Mouse (Mus musculus) urinary bladder, postnatal 25 days (tissue): ENCODE results near the gene Eml4.

Experiments
- DNase-seq: peaks from one replicate; pipeline ENCODE4 v3.0.0; 2022; ENCODE audit warnings: low spot score

The Eml4 gene

DNA sequence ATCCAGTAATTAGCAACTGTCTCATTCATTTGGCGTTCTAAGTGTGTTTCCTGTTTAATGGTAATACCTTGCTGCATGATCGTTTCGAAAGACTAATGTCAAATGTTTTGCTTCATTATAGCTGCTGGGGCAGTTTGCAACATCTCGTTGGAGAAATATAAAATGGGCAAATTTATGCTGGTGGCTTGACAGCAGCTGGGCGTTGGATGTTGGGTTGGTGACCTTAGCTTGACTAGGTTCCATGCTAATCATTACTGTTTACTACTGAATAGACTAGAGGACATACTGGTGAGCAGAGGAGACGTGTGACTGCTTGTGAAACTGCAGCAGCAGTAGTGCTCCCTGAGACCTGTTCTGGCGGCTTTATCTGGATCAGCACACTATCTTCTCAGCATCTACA, 6.5 kb upstream of the Eml4 start:
- DNase-seq: no peak

DNA sequence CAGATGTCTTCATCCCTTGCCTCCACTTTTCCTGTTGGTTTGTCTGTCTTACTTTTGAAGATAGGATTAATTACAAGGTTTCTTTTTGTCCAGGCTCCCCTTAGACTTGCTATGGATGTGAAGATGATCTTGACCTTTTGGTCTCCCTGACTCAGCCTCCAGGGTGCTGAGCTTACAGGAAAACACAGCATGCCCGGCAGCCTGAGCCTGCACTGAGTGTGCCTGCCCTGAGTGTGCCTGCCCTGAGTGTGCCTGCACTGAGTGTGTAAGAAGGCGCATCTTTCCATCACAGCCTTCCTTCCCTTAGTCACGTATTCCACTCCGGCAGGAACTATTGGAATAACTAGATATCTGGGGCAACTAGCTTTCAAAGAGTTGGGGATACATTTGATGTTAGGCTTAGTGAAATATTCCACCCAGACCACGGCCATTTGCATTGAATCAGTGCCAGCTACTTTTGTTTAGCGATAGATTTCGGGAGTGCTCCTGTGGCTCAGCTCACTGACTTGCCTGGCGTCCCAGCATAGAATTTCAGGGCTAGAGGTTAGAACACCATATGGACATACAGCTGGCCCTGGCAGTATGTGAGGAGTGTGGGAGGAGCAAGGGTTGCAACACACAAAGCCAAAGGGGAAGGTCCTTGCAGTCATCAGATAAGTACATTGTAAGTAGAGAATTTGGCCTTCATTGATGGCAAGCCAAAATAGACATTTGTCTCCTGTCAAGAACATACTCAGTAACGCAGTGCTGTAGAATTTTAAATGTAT, 2.5 kb upstream of the Eml4 start:
- no peak for DNase-seq

DNA sequence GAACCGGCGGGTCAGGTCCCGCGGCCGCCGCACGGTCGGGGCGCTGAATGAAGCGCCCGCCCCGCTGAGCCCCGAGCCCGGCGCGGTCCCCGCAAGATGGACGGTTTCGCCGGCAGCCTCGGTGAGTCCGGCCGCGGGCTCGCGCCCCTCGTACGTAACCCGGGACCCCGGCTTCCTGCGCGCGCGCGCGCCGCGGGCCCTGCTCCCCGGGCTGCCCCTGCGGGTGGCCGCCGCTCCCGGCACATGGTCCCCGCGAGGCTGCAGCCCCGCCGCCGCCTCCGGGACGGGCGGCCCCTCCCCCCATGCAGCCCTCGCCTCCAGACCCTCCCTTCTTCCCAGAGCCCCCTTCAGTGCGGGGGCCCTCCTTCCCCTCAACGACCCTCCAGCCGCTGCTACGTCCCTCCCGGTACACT, 394 bp downstream of the Eml4 start:
- DNase-seq: no peak

DNA sequence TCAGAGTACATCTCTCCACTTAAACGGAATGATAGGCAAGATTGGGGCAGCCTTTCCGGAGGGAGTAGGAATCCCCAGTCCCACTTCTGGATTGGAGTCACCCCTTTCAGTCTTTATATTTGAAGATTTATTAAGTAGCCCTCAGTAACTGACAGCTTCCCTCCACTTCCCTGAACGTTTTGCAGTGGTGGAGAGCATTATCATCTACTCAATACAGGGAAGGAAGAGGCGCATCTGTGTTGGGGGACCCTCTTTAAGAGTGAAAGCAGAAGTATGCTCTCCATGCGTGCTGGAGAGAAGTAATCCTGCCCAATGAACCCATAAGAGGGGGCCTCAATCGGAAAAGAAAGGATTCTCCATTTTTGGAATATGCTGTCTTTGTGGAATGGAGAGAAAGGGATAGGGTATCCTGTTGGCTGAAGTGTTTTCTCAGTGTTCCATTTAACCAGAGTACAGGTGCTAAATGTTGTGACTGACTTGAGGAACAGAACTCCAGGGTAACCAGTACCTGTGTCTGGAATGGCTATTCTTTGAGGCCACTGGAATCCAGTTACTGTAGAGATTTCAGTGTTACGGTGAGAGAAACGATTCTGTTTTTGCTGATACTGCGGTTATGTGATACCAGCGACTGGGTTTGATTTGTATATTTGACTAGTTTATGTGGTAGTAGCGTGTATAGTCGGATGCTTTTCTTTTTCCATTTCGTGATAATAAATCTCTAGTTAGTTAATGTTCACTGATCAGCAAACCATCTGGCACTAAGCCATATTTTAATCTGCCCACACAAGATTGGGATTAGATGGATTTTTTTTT, 1.1 kb downstream of the Eml4 start:
- DNase-seq: no peak

DNA sequence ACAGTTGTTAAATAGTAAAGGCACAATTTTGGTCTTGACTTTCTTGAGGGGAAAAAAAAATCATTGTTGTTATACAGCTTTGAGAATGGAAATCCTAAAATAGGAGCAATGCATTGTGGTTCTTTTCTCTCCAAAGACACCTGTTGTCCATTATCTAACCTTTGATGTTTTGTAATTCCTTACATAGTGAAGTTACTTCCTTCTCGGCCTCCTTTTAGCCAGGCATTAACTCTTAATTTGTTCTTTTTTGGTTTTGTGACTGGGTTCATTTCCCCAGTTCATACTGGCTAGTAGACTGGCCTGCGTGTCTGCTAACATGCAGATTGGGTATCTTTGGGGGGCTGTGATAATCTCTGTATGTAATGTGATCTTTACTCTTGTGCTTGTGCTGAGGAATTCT, 1.7 kb downstream of the Eml4 start:
- DNase-seq: no peak

DNA sequence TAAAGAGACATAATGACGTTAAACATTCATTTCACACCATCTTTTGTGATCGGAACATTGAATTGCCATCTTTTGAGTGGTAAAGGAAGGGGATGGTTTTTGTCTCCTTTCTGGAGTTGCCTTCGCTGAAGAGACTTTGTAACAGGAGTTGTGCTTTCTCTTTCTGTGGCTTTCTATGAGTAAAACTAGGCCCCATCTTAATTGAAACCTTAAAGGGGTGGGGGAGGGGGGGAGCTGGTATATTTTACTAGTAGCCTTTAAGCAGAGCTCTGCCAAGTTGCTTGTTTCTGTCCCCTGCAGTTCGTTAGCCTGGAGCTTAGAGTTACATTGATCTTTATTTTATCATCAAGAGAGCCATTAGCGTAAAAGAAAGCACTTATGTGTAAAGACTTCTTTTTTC, 2.3 kb downstream of the Eml4 start:
- no peak for DNase-seq

DNA sequence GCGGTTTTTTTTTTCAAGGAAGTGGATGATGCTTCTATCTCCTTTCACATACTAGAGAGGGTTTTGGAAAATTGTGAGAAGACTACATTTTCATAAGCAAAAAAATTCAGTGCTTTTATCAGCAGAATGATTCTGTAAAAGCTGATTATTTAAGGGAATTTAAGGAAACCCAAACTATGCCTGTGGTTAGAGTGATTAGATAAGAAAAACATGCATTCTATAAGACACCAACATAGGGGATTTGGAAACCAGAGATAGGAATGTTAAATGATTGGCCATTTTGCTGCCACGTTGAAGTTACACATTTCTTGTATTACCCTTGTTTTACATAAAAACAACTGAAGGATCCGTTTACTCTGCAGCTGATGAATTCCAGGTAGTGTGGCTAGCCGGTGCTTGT, 2.7 kb downstream of the Eml4 start:
- DNase-seq: no peak

DNA sequence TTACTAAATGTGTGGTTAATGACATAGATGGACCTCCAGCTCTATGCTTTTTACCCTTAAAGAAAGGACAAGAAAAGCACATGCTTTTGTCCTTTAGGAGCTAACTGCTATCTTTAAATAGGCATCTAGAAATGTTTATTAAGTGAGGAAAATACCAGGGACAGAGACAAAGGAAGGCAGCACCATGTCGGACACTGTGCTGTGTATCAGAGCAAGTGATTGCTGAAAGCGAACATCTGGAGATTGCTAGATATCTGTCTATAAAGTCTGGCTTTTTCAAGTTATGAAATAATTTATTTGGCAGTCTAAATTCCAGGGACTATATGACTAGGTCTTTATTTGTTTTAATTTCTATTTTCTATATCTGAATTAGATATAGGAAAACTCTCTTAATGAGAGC, 4.8 kb downstream of the Eml4 start:
- no peak for DNase-seq

DNA sequence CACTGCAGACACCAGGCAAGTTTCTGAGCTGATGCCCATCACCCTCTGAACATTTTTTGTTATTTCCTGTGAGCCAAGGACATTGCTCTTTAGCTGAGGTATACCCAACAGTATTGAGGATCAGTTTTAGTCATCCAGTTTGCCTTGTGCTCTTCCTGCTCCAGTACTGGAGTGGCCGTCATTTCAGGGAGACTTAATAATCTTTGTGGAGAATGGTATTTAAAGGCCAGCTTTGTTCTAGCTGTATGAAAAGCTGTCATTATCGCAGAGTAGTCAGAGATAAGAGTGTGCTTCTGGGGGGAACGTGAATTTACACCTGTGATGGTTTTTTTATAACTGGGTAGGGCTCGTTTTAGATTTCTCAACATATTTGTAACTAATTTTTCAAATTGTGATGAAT, 9.2 kb downstream of the Eml4 start:
- no peak for DNase-seq

DNA sequence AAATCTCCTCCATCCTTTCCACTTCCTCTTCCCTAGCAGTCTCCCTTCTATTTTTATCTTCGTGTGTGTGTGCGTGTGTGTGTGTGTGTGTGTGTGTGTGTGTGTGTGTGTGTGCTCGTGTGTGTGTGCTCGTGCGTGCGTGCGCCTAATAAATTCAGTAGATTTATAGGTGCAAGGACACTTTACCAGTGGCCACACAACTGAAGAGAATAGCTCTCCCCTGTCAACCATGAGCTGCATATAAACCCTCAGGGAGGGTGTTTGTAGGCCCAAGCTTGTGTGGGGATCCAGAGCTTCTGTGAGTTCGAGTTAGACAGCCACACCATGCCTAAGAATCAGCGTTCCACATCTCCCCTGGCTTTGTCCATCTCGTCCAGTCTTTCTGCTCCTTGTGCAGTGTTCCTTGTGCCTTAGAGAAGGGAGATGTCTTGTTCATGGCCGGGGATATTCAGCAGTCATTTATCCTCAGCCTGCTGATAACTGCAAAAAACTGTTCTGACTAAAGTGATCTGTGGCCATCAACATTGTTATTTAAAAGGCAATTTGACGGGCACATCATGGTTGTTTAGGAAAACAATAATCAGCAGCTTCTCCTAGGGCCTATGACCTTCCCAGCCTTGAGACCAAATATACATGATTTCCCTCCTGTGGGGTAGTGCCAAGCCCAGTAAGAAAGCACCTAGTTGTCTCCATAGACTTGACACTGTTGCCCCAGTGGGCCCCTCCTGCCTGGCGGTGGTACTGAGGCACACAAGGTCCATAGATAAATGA, 10.2 kb downstream of the Eml4 start:
- DNase-seq: no peak

DNA sequence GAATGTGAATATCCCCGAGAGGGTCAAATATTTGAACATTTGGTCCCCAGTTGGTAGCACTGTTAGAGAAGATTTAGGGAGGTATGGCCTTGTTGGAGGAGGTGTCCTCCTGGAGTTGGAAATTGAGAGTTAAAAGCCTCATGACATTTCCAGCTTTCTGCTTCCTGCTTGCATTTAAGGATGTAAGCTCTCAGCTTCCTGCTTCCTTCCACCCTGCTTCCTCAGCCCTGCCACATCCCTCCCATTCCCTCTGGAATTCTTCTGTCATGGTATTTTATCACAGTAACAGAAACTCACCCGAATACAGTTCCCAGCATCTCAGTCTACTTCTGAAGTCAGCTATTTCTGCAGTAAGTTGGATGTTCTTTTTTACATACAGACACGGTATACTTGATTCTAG, 12.3 kb downstream of the Eml4 start:
- no peak for DNase-seq

DNA sequence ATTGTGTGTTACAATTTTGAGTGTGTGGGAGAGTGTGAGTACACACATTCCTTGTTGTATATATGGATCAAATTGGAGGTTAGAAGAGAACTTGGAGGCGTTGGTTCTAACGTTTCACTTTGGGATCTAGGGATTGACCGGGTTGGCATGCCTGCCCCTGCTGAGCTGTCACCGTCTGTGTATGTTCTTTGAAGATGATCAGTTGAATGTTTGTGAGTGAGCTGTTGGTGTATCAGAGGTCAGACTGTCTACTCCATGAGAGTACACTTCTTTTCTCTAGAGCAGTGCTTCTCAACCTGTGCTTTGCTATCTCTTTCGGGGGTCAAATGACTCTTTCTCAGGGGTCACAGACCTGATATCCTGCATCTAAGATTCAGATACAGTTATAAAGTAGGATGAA, 13.6 kb downstream of the Eml4 start:
- DNase-seq: no peak

DNA sequence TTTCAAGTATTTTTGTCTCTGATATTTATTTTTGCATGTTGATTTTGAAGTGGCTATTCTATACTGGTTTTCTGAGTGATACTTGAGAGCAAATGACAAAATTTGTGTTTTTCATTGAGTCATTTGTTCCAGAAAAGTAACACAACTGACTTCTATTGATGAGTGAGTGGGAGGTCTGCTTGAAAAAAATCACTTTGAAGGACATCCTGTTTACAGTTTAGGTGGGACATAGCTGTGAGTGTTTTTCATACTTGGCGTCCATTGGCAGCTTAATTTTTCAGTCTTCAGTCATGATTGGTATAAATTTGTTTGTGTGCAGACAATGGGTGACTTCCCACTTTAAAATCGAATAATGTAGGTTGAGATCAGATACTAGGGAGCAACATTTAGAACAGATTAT, 14.4 kb downstream of the Eml4 start:
- DNase-seq: no peak

DNA sequence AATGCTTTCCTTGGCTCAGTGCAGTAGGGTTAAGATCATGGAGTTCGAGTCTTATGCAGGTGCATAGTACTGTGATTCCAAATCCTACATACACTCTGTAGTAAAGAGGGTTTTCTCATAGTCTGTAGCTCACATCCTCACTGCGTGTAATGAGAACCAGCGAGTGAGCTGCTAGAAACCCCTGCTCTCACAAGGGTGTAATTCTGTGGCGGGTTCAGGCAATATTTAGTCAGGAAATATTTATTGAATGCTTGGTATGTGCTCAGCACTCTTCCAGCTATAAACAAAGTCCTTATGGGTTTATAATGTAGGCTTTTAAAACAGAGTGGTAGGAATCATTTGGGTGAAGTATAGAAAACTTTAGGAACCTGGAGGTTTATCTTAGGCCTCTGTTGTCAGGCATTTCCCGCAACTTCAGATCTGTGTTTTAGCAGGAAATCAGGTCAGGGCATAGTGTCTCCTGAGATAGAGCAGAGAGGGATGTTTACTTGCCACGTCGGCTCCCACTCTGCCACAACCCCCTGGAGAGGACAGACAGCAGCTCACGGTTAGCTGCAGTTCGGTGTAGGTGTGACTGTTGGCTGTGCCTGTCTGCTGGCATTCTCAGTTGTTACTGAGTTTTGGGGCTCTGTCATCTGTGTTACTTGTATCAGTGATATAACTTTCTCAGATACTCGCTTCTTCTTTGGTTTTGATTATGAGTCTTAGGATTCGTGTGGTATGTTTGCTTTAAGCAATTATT, 15.1 kb downstream of the Eml4 start:
- DNase-seq: no peak

DNA sequence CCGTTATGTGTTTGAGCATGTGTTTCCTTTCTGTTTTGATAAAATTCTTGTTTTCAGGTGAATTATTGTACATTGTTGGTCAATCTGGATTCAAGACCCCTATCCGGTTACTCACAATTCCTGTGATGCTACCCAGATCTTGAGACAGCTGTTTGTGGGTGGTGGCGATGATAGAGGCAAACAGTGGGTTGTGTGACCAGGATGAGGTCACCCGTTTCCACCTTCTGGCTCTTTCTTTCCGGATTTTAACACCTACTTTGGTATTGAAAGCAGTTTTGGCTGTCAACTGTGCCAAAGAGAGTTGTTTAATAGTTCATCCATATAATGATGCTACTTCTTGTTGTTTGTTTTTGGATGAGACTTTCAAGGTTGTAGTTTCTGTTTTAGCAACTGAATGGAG, 16.7 kb downstream of the Eml4 start:
- DNase-seq: no peak

DNA sequence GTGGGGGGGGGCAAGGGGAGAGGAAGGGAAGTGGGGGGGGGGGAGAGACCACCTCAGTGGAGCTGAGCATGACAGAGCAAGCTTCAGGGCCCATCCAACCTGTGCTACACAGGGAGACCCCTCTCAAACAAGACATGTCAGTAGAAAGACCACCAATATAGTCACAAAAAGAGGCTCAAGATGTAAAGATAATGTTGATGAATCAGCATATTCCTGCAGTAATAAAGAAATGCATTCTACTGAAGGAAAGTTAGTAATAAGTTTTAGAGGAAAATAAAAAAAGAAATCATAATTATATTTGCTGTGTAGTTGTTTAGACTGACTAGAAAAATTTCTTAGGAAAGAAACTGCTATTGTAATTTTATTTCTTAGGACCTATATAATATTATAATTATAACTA, 23.4 kb downstream of the Eml4 start:
- DNase-seq: no peak

DNA sequence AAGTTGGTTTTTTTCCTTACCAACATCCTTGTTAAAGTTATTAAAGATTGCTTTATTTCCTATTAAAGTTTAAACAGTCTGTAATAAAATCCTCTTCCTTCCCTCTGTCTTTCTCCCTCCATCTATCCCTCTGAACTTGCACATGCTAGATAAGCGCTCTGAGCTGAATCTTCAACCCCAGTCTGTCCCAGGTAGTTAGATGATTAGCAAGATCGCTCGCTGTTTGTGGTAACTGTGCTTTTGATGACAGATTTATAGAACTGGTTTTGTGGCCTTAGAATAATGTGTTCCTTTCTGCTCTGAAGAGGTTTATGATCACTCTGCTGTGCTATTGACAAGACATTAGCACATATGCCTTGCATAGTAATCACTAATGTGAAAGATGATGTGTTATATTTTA, 25.1 kb downstream of the Eml4 start:
- no peak for DNase-seq

DNA sequence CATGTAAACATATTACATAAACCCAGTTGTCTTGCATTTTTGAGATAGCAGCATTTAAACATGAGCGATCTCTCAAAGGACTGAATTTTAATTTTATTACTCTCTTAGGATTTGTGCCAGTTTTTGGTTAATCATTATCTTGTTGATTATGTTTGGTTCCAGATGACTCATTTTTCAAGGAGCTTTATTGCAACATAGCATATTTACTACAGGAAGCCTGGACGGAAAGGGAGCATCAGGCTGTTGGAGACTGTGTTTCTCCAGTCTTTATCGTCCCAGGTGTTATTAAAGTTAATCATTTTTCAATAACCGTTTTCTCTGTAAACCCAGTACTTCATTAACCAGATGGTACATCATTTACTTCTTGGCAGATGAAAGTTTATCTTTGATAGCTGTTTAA, 26.1 kb downstream of the Eml4 start:
- no peak for DNase-seq

DNA sequence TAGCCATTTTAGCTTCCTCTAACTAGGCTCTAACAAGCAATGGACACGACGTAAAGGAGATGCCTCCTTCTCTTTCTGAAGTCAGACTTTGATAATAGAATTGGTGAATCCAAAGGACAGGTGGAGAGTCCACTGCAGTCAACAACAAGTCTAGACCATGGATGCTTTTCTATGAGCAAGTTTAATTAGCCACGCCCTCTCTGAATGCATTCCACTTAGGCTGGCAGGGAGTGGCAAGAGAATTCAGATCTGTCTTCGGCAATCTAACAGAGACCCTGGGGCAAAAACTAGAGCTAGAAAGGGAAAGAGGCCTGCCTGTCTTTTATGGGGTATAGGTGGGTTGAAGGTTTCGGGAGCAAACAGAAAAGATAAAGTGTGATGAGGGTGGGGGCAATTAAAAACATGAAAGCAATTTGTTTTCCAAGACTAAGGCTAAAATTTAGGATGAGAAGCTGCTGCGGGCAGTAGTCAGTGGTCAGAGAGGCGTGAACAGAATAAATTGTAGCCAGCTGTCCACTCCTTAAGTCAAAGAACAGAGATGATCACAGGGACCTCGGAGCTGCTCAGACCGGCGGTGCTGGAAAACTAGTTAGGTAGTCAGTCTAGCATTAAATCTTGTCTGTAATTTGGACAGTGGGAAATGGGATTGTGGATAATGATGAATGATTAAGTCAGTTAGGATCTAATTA, 27.2 kb downstream of the Eml4 start:
- no peak for DNase-seq

DNA sequence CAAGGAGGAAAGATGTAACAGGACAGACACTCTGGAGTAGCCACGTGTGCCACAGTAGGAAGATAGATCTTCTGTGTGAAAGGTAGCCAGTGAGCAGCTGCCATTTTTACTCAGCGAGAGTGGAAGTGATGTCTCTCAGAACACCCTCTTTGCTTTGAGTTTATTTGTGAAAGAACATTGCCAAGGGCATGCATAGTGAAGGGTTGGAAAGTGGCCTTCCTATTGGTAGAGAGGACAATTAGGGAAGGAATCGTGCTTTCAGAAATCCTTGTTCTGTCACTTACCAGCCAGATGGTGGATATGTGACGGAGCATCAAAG, 27.7 kb downstream of the Eml4 start:
- no peak for DNase-seq

DNA sequence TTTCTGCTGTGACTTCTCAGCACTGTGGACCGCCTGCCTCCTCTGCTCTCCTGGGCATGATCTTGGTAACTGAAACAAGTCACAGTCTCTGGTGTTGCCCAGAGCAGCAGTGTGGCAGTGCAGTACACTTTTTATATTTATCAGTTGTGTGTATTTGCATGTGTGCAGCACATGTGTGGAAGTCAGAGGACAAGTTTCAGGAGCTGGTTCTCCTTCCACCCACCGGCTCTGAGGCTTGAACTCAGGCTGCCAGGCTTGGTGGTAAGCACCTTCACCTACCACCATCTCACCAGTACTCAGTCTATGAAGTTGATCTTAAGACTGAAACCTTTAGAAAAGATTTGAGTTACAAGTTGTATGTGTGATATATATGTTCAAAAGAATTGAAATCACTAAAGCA, 28.6 kb downstream of the Eml4 start:
- no peak for DNase-seq

DNA sequence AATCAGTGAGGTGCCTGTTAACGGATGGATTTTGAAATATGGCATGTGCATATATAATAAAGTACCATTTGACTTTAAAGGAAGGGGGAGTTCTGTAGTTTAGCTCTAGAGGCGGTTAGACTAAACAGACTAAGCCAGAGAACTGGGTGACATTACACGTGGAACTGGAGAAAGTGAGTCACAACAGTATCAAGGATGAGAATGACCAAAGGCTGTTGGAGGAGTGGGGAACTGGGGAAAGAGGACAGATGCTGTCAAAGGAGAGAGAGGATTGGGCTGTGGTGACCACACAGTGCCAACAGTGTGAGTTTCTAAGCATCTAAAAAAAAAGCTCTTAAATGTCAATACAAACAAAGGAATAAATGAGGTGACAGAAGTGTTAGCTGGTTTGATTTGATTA, 29.1 kb downstream of the Eml4 start:
- no peak for DNase-seq
